Mouse (Mus musculus) midbrain, embryonic 11.5 days (tissue): ENCODE measurements around the gene Sfxn4. TPM values are rescaled to one million over a fixed set of nuclear protein-coding genes. Genes with fewer than 3 reads are reported as not detected.

Experiments
- ATAC-seq: fragments of 200-750 bp; cut with Nextera tagmentation; 2 replicates; pipeline ENCODE4 v1.8.0; 2017; ENCODE audit warnings: moderate TSS enrichment, moderate library complexity; ENCODE audit not compliant: low FRiP score
- DNase-seq: peaks from one replicate; pipeline ENCODE4 v3.0.0; 2015; ENCODE audit warnings: low spot score; ENCODE audit errors: missing footprints
- H3K27ac ChIP-seq: fragments of 300-500 bp; sonication (generic); 2 replicates; pipeline ENCODE4 v1.5.1; 2014; ENCODE audit warnings: low read depth, low read length
- H3K27me3 ChIP-seq: fragments of 300-500 bp; sonication (generic); 2 replicates; pipeline ENCODE4 v1.6.1; 2014; ENCODE audit warnings: mild to moderate bottlenecking, low read length, moderate library complexity, mixed read lengths; ENCODE audit not compliant: control insufficient read depth, insufficient read depth
- H3K36me3 ChIP-seq: fragments of 300-500 bp; sonication (generic); 2 replicates; pipeline ENCODE4 v1.6.1; 2014; ENCODE audit warnings: mild to moderate bottlenecking, low read length, moderate library complexity, mixed read lengths; ENCODE audit not compliant: control insufficient read depth, insufficient read depth
- H3K4me1 ChIP-seq: fragments of 300-500 bp; sonication (generic); 2 replicates; pipeline ENCODE4 v1.6.1; 2014; ENCODE audit warnings: low read length; ENCODE audit not compliant: control insufficient read depth, insufficient read depth
- H3K4me2 ChIP-seq: fragments of 300-500 bp; sonication (generic); 2 replicates; pipeline ENCODE4 v1.6.1; 2014; ENCODE audit warnings: mild to moderate bottlenecking, moderate library complexity
- H3K4me3 ChIP-seq: fragments of 300-500 bp; sonication (generic); 2 replicates; pipeline ENCODE4 v1.5.1; 2014; ENCODE audit warnings: low read depth, low read length
- H3K9ac ChIP-seq: fragments of 300-500 bp; sonication (generic); 2 replicates; pipeline ENCODE4 v1.6.1; 2014; ENCODE audit warnings: low read length
- H3K9me3 ChIP-seq: fragments of 300-500 bp; sonication (generic); 2 replicates; pipeline ENCODE4 v1.6.1; 2016; ENCODE audit warnings: low read length; ENCODE audit not compliant: control insufficient read depth
- WGBS: fragments of 180-500 bp; shearing (Covaris S2); extraction: QIAGEN DNeasy Blood & Tissue Kit; methylation state at CpG from one replicate; pipeline ENCODE4 v1.1.7; 2014; 5-methylcytosine and 5-hydroxymethylcytosine counted together
- polyA plus RNA-seq: library from polyadenylated mRNA; unstranded; fragments of >200 nt; fragmentation: Nextera tagmentation; extraction: Ambion mirVana; gene quantifications from 2 replicates; pipeline ENCODE4 v1.2.1, GENCODE M21; 2014

The Sfxn4 gene
- 16.5 and 18.2 TPM in 2 replicates for polyA plus RNA-seq

- Histone ChIP-seq H3K27me3 (no peaks in the 10 kb centered on the region), H3K9ac (peak within 1 kb of the TSS; percentile 80), H3K9me3 (no peaks in the 10 kb centered on the region), H3K36me3 (peaks cover 4% of the 10 kb centered on the region; the same call in 1 of the 2 replicates), H3K4me1 (no peaks in the 10 kb centered on the region), H3K4me2 (peak within 1 kb of the TSS; percentile 66), H3K27ac (no peak within 1 kb of the TSS; the same call in 1 of the 2 replicates), H3K4me3 (peak within 1 kb of the TSS; percentile 60)
- ATAC-seq (peak; percentile 100), DNase-seq (peak; percentile 98)
- 4% methylated on average over 30 of the region's 30 CpGs for WGBS
Observed at GRCm38 (mm10) chr19:60860868-60861700, at the start of gene Sfxn4. TSS of gene Sfxn4 (minus strand) at chr19:60861479.

GRCm38 (mm10) chr19:60910304-60910703, 49.0 kb upstream of the Sfxn4 start:
- H3K27me3 ChIP-seq, result no peaks in the 10 kb centered on the region

GRCm38 (mm10) chr19:60905477-60905876, 44.2 kb upstream of the Sfxn4 start:
- no peak for DNase-seq
- H3K4me1 ChIP-seq, result no peaks in the 10 kb centered on the region
- ATAC-seq, result no peak
- no peaks in the 10 kb centered on the region for H3K27me3 ChIP-seq
- H3K36me3 ChIP-seq, result no peaks in the 10 kb centered on the region
- 90% methylated on average over 5 of the region's 5 CpGs for WGBS
- no peak overlapping the region for H3K4me3 ChIP-seq
- H3K9ac ChIP-seq, result no peak overlapping the region
- H3K9me3 ChIP-seq, result no peaks in the 10 kb centered on the region
- no peak overlapping the region for H3K27ac ChIP-seq
- H3K4me2 ChIP-seq, result no peak overlapping the region

More at GRCm38 (mm10) chr19:60910304-60910703, 49.0 kb upstream of the Sfxn4 start:
- no peak for DNase-seq
- H3K9ac ChIP-seq, result no peak overlapping the region
- H3K4me3 ChIP-seq, result no peak overlapping the region
- no peak overlapping the region for H3K27ac ChIP-seq
- no peak overlapping the region for H3K4me2 ChIP-seq
- no peaks in the 10 kb centered on the region for H3K36me3 ChIP-seq
- ATAC-seq, result no peak
- H3K9me3 ChIP-seq, result no peaks in the 10 kb centered on the region
- H3K4me1 ChIP-seq, result no peaks in the 10 kb centered on the region

GRCm38 (mm10) chr19:60903971-60904370, 42.7 kb upstream of the Sfxn4 start:
- Histone ChIP-seq H3K27me3 (no peaks in the 10 kb centered on the region), H3K9ac (no peak overlapping the region), H3K9me3 (no peaks in the 10 kb centered on the region), H3K4me2 (no peak overlapping the region), H3K4me1 (no peaks in the 10 kb centered on the region), H3K27ac (no peak overlapping the region), H3K4me3 (no peak overlapping the region), H3K36me3 (no peaks in the 10 kb centered on the region)
- no peak for ATAC-seq
- DNase-seq, result no peak
- 79% methylated on average over 1 of the region's 1 CpGs for WGBS

GRCm38 (mm10) chr19:60903139-60903538, 41.9 kb upstream of the Sfxn4 start:
- 73% methylated on average over 1 of the region's 1 CpGs for WGBS
- Histone ChIP-seq H3K36me3 (no peaks in the 10 kb centered on the region), H3K4me2 (no peak overlapping the region), H3K4me3 (no peak overlapping the region), H3K27me3 (no peaks in the 10 kb centered on the region), H3K9me3 (no peaks in the 10 kb centered on the region), H3K9ac (no peak overlapping the region), H3K27ac (no peak overlapping the region), H3K4me1 (no peaks in the 10 kb centered on the region)
- DNase-seq, result no peak
- no peak for ATAC-seq

- Histone ChIP-seq H3K27me3 (no peaks in the 10 kb centered on the region), H3K4me3 (no peak overlapping the region), H3K9ac (no peak overlapping the region), H3K36me3 (no peaks in the 10 kb centered on the region), H3K27ac (no peak overlapping the region), H3K4me1 (peaks cover 7% of the 10 kb centered on the region; the same call in 1 of the 2 replicates), H3K9me3 (no peaks in the 10 kb centered on the region), H3K4me2 (no peak overlapping the region)
- 30% methylated on average over 3 of the region's 3 CpGs for WGBS
- ATAC-seq, result no peak
- peak; percentile 81 for DNase-seq
Observed at GRCm38 (mm10) chr19:60895251-60895880, 34.1 kb upstream of the Sfxn4 start.

- Histone ChIP-seq H3K9ac (no peak overlapping the region), H3K36me3 (no peaks in the 10 kb centered on the region), H3K9me3 (no peaks in the 10 kb centered on the region), H3K4me3 (no peak overlapping the region), H3K4me1 (peaks cover 13% of the 10 kb centered on the region), H3K27me3 (no peaks in the 10 kb centered on the region), H3K4me2 (peak overlapping the region; percentile 72), H3K27ac (no peak overlapping the region)
- WGBS, result 37% methylated on average over 1 of the region's 1 CpGs
- ATAC-seq (no peak), DNase-seq (peak; percentile 93)
Observed at GRCm38 (mm10) chr19:60891934-60892547, 30.8 kb upstream of the Sfxn4 start.

- ATAC-seq (no peak), DNase-seq (peak; percentile 91)
- no peaks in the 10 kb centered on the region for H3K36me3 ChIP-seq
- peaks cover 13% of the 10 kb centered on the region for H3K4me1 ChIP-seq
- no peaks in the 10 kb centered on the region for H3K27me3 ChIP-seq
- no peak overlapping the region for H3K27ac ChIP-seq
- H3K4me3 ChIP-seq, result peak overlapping the region; percentile 85
- H3K4me2 ChIP-seq, result peak overlapping the region; percentile 72
- WGBS, result 16% methylated on average over 4 of the region's 5 CpGs
- H3K9me3 ChIP-seq, result no peaks in the 10 kb centered on the region
- peak overlapping the region; percentile 73; the same call in 1 of the 2 replicates for H3K9ac ChIP-seq
Observed at GRCm38 (mm10) chr19:60891123-60891470, 29.8 kb upstream of the Sfxn4 start.
